Mouse (Mus musculus): ENCODE results near the gene Alx3.

DNA sequence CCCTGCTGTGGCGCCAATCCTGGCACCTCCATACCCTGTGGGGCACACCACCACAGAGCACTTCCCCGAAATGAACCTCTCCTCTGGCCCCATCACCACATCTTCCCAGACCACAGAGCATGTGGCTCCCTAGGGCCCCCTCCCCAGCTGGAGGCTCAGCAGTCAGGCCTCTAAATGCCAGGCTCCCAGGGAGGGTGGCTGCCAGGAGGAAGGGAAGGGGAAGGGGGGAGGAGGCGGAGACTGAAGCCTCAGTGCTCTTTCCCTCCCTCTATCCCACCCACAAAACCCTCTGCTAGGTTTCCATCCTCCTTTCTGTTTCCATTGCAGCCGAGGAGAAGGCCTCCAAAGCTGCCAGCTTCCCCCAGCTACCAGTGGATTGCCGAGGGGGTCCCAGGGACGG lies 5.3 kb downstream of the Alx3 start:
- TF ChIP-seq CTCF (IDR thresholded peaks at IDR 0.05; ENCODE audit: low read depth) (no peak), EP300 (IDR thresholded peaks at IDR 0.05; ENCODE audit: low read depth) (no peak)
